Comparison of ENCODE assay signal across 30 mouse cellular contexts in genomic region chr9:74801091-74801490, GRCm38 (mm10).
"Had no signal": no experiment of that assay in that cellular context is flagged by ENCODE, and none has a peak within 500 bp of the region (broad histone marks: within the 10 kb centered on the region; RNA-seq: fewer than 3 reads in every experiment).

No protein-coding gene starts in this region.

- H3K9me3 ChIP-seq: limb, embryonic 10.5 days; limb, embryonic 13.5 days; limb, embryonic 15.5 days; liver, embryonic 13.5 days; liver, embryonic 15.5 days; lung, embryonic 15.5 days; megakaryocyte, embryonic 14.5 days; midbrain, embryonic 10.5 days; midbrain, embryonic 12.5 days; midbrain, embryonic 13.5 days; midbrain, embryonic 15.5 days; neural tube, embryonic 12.5 days had no signal

- H3K4me1 ChIP-seq: limb, embryonic 10.5 days; limb, embryonic 12.5 days; limb, embryonic 13.5 days; limb, embryonic 15.5 days; liver, embryonic 13.5 days; liver, embryonic 15.5 days; lung, embryonic 15.5 days; megakaryocyte, embryonic 14.5 days; midbrain, embryonic 10.5 days; midbrain, embryonic 12.5 days; midbrain, embryonic 13.5 days; midbrain, embryonic 15.5 days; neural tube, embryonic 12.5 days had no signal

- DNase-seq: left cerebral cortex, postnatal 4 days; liver; liver, embryonic 13.5 days; lung, adult 18-20 months; lung, adult 2 months; lung, embryonic 14.5 days; lung, postnatal 10 days; lung, postnatal 14 days; lung, postnatal 36 days; lung, postnatal 4 days; midbrain, embryonic 14.5 days had no signal

- H3K36me3 ChIP-seq: limb, embryonic 10.5 days; limb, embryonic 12.5 days; limb, embryonic 13.5 days; limb, embryonic 15.5 days; liver, embryonic 13.5 days; liver, embryonic 15.5 days; lung, embryonic 15.5 days; midbrain, embryonic 10.5 days; midbrain, embryonic 12.5 days; midbrain, embryonic 13.5 days; midbrain, embryonic 15.5 days; neural tube, embryonic 12.5 days had no signal

- H3K4me2 ChIP-seq: limb, embryonic 12.5 days; limb, embryonic 13.5 days; limb, embryonic 15.5 days; liver, embryonic 13.5 days; liver, embryonic 15.5 days; lung, embryonic 14.5 days; lung, embryonic 15.5 days; midbrain, embryonic 11.5 days; midbrain, embryonic 12.5 days; midbrain, embryonic 13.5 days; midbrain, embryonic 15.5 days; neural tube, embryonic 12.5 days had no signal

- H3K9ac ChIP-seq: limb, embryonic 12.5 days; limb, embryonic 13.5 days; limb, embryonic 15.5 days; liver, embryonic 13.5 days; liver, embryonic 14.5 days; liver, embryonic 15.5 days; lung, embryonic 14.5 days; lung, embryonic 15.5 days; midbrain, embryonic 12.5 days; midbrain, embryonic 13.5 days; midbrain, embryonic 15.5 days; neural tube, embryonic 12.5 days had no signal

- H3K4me3 ChIP-seq: left cerebral cortex, adult 2 months; limb, embryonic 10.5 days; limb, embryonic 12.5 days; limb, embryonic 13.5 days; limb, embryonic 15.5 days; liver, embryonic 13.5 days; liver, embryonic 15.5 days; lung, embryonic 15.5 days; megakaryocyte, embryonic 14.5 days; midbrain, embryonic 10.5 days; midbrain, embryonic 12.5 days; midbrain, embryonic 13.5 days; midbrain, embryonic 15.5 days; myocyte; neural tube, embryonic 12.5 days had no signal

- H3K27me3 ChIP-seq: limb, embryonic 12.5 days; limb, embryonic 13.5 days; limb, embryonic 15.5 days; liver, embryonic 13.5 days; liver, embryonic 15.5 days; lung, embryonic 15.5 days; megakaryocyte, embryonic 14.5 days; midbrain, embryonic 12.5 days; midbrain, embryonic 13.5 days; midbrain, embryonic 15.5 days; neural tube, embryonic 12.5 days had no signal

- ATAC-seq: lung, postnatal 0 days; midbrain, embryonic 13.5 days; midbrain, embryonic 15.5 days; midbrain, embryonic 16.5 days had no signal

- H3K27ac ChIP-seq: left cerebral cortex, adult 2 months; limb, embryonic 10.5 days; limb, embryonic 12.5 days; limb, embryonic 13.5 days; limb, embryonic 15.5 days; liver, embryonic 13.5 days; liver, embryonic 14.5 days; liver, embryonic 15.5 days; lung, embryonic 15.5 days; macrophage; midbrain, embryonic 10.5 days; midbrain, embryonic 12.5 days; midbrain, embryonic 13.5 days; midbrain, embryonic 15.5 days; neural tube, embryonic 12.5 days had no signal
